Mouse (Mus musculus) inflammation-experienced regulatory T-cells, adult 6 months (primary cell): ENCODE data around the gene Il1rapl2. TPM values are rescaled to one million over a fixed set of nuclear protein-coding genes. Genes with fewer than 3 reads are reported as not detected.

Experiments
- ATAC-seq: one replicate; pipeline ENCODE4 v1.8.0; 2017
- polyA plus RNA-seq, 3 experiments: library from polyadenylated mRNA; unstranded; fragments of 100-300 nt; shearing (Covaris generic); gene quantifications; one replicate each; pipeline ENCODE4 v1.2.1; 2017

Il1rapl2 gene
- polyA plus RNA-seq: not detected

GRCm38 (mm10) chrX:137570321-137571195, at the start of gene Il1rapl2:
TSS of gene Il1rapl2 (plus strand) at chrX:137570608.
- no peak for ATAC-seq

- no peak for ATAC-seq
Observed at GRCm38 (mm10) chrX:137548348-137548747, 22.1 kb upstream of the Il1rapl2 start.

GRCm38 (mm10) chrX:137569472-137570188, 778 bp upstream of the Il1rapl2 start:
- ATAC-seq: no peak

GRCm38 (mm10) chrX:137582656-137583055, 12.2 kb downstream of the Il1rapl2 start:
- ATAC-seq: no peak

- ATAC-seq: no peak
Observed at GRCm38 (mm10) chrX:137620697-137621096, 50.3 kb downstream of the Il1rapl2 start.

- ATAC-seq: no peak
Observed at GRCm38 (mm10) chrX:137667011-137667410, 96.6 kb downstream of the Il1rapl2 start.

GRCm38 (mm10) chrX:137687974-137688373, 117.6 kb downstream of the Il1rapl2 start:
- ATAC-seq: no peak

GRCm38 (mm10) chrX:137700006-137700405, 129.6 kb downstream of the Il1rapl2 start:
- no peak for ATAC-seq

GRCm38 (mm10) chrX:137755537-137755936, 185.1 kb downstream of the Il1rapl2 start:
- no peak for ATAC-seq

GRCm38 (mm10) chrX:137805484-137806200, 235.2 kb downstream of the Il1rapl2 start:
- ATAC-seq: no peak

GRCm38 (mm10) chrX:137806231-137807114, 236.1 kb downstream of the Il1rapl2 start:
- ATAC-seq: no peak

- no peak for ATAC-seq
Observed at GRCm38 (mm10) chrX:137809526-137809925, 239.1 kb downstream of the Il1rapl2 start.

- ATAC-seq: no peak
Observed at GRCm38 (mm10) chrX:137812151-137812550, 241.7 kb downstream of the Il1rapl2 start.

- ATAC-seq: no peak
Observed at GRCm38 (mm10) chrX:137848936-137849335, 278.5 kb downstream of the Il1rapl2 start.

GRCm38 (mm10) chrX:137923490-137923889, 353.1 kb downstream of the Il1rapl2 start:
- ATAC-seq: no peak

- no peak for ATAC-seq
Observed at GRCm38 (mm10) chrX:137926835-137927234, 356.4 kb downstream of the Il1rapl2 start.

GRCm38 (mm10) chrX:137947741-137948140, 377.3 kb downstream of the Il1rapl2 start:
- ATAC-seq: no peak

GRCm38 (mm10) chrX:137971306-137971705, 400.9 kb downstream of the Il1rapl2 start:
- no peak for ATAC-seq

GRCm38 (mm10) chrX:138043113-138043512, 472.7 kb downstream of the Il1rapl2 start:
- no peak for ATAC-seq

GRCm38 (mm10) chrX:138103954-138104353, 533.5 kb downstream of the Il1rapl2 start:
- no peak for ATAC-seq

- no peak for ATAC-seq
Observed at GRCm38 (mm10) chrX:138104668-138105067, 534.3 kb downstream of the Il1rapl2 start.

- ATAC-seq: no peak
Observed at GRCm38 (mm10) chrX:138170146-138170545, 599.7 kb downstream of the Il1rapl2 start.
